Mouse (Mus musculus) heart, embryonic 16.5 days (tissue): ENCODE results near the gene Gspt1. TPM values are rescaled to one million over a fixed set of nuclear protein-coding genes. Genes with fewer than 3 reads are reported as not detected.

Experiments
- ATAC-seq: fragments of 200-750 bp; cut with Nextera tagmentation; replicated peaks from 2 replicates; pipeline ENCODE4 v1.8.0; 2017; ENCODE audit warnings: moderate number of reproducible peaks; ENCODE audit not compliant: insufficient read depth, low FRiP score; ENCODE audit errors: extremely low read depth
- H3K27ac ChIP-seq: fragments of 300-500 bp; sonication (generic); 2 replicates; pipeline ENCODE4 v1.5.1; 2014; ENCODE audit warnings: mild to moderate bottlenecking, low read length, control low read depth, moderate library complexity
- H3K27me3 ChIP-seq: fragments of 300-500 bp; sonication (generic); 2 replicates; pipeline ENCODE4 v1.6.1; 2014; ENCODE audit warnings: low read length, mixed read lengths; ENCODE audit not compliant: control insufficient read depth, insufficient read depth
- H3K36me3 ChIP-seq: fragments of 300-500 bp; sonication (generic); 2 replicates; pipeline ENCODE4 v1.6.1; 2014; ENCODE audit not compliant: control insufficient read depth, insufficient read depth
- H3K4me1 ChIP-seq: fragments of 300-500 bp; sonication (generic); 2 replicates; pipeline ENCODE4 v1.6.1; 2014; ENCODE audit warnings: low read length, mixed read lengths; ENCODE audit not compliant: control insufficient read depth, insufficient read depth
- H3K4me2 ChIP-seq: fragments of 300-500 bp; sonication (generic); 2 replicates; pipeline ENCODE4 v1.6.1; 2014; ENCODE audit warnings: low read depth, mild to moderate bottlenecking, control low read depth, low read length
- H3K4me3 ChIP-seq: fragments of 300-500 bp; sonication (generic); 2 replicates; pipeline ENCODE4 v1.5.1; 2014; ENCODE audit warnings: mild to moderate bottlenecking, control low read depth, low read length
- H3K9ac ChIP-seq: fragments of 300-500 bp; sonication (generic); 2 replicates; pipeline ENCODE4 v1.6.1; 2014; ENCODE audit warnings: low read length, control low read depth
- H3K9me3 ChIP-seq: fragments of 300-500 bp; sonication (generic); replicated peaks from 2 replicates; pipeline ENCODE4 v1.6.1; 2016; ENCODE audit warnings: low read length; ENCODE audit not compliant: control insufficient read depth
- WGBS: fragments of 180-500 bp; shearing (Covaris S2); extraction: QIAGEN DNeasy Blood & Tissue Kit; methylation state at CpG from one replicate; pipeline ENCODE4 v1.1.7; 2014; 5-methylcytosine and 5-hydroxymethylcytosine counted together
- polyA plus RNA-seq: library from polyadenylated mRNA; unstranded; fragments of >200 nt; fragmentation: Nextera tagmentation; extraction: Ambion mirVana; gene quantifications from 2 replicates; pipeline ENCODE4 v1.2.1, GENCODE M21; 2015

Gene Gspt1
- polyA plus RNA-seq, 1 experiment from 2014 or later = 42.6 TPM

DNA sequence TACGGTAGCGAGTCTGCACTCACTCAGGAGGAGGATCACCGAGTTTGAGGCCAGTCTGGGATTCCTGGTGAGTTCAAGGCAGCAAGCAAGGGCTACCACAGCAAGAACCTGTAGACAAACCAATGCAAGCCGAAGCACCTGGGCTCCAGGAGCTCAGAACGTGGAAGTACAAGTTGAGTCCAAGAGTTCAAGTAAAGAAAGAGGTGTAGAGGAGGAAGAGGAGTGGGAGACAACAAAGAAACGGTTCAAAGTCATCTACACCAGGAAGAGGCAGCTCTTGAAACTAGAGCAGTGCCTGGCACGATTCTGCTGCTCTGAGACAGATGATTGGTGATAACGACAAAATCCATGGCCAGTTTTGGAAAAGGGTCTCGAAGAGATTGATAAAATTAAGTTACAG lies 8.4 kb downstream of the Gspt1 start:
- no peak for ATAC-seq

GRCm38 (mm10) chr16:11242401-11242800 lies 11.7 kb downstream of the Gspt1 start:
- 73% methylated on average over 1 of the region's 1 CpGs for WGBS
- ATAC-seq = no peak

More for the DNA sequence above, 8.4 kb downstream of the Gspt1 start:
- H3K4me2 ChIP-seq = no peak overlapping the region
- peaks cover 9% of the 10 kb centered on the region for H3K4me1 ChIP-seq
- no peaks in the 10 kb centered on the region for H3K36me3 ChIP-seq
- H3K9ac ChIP-seq = no peak overlapping the region
- no peak overlapping the region for H3K4me3 ChIP-seq
- H3K27me3 ChIP-seq = no peaks in the 10 kb centered on the region
- no peaks in the 10 kb centered on the region for H3K9me3 ChIP-seq
- H3K27ac ChIP-seq = no peak overlapping the region
- WGBS = 66% methylated on average over 9 of the region's 9 CpGs

DNA sequence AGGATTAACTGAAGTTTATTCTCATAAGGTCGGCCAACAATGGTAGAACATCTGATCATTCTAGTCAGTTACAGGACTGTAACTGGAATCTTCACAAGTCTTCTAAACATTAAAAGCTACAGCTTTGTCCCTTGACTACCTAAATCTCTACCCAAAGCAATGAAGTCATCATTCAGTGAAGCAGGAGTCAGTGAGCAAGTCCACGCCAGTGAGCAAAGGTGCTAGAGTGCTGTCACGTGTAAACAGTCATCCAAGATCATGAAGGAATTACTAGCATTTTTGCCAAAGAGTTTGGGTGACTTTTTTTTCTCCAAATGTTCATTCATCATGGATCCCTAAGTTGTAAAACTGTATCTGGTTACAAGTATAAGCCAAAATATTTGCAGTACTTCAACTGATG lies 36.3 kb downstream of the Gspt1 start:
- WGBS = 81% methylated on average over 3 of the region's 3 CpGs
- Histone ChIP-seq H3K36me3 (peaks cover 25% of the 10 kb centered on the region), H3K27me3 (no peaks in the 10 kb centered on the region)

More at GRCm38 (mm10) chr16:11242401-11242800, 11.7 kb downstream of the Gspt1 start:
- peaks cover 2% of the 10 kb centered on the region; the same call in 1 of the 2 replicates for H3K4me1 ChIP-seq
- no peak overlapping the region for H3K27ac ChIP-seq
- no peak overlapping the region for H3K4me2 ChIP-seq
- H3K27me3 ChIP-seq = no peaks in the 10 kb centered on the region
- no peak overlapping the region for H3K9ac ChIP-seq
- peaks cover 9% of the 10 kb centered on the region; the same call in 1 of the 2 replicates for H3K36me3 ChIP-seq
- no peaks in the 10 kb centered on the region for H3K9me3 ChIP-seq
- no peak overlapping the region for H3K4me3 ChIP-seq

DNA sequence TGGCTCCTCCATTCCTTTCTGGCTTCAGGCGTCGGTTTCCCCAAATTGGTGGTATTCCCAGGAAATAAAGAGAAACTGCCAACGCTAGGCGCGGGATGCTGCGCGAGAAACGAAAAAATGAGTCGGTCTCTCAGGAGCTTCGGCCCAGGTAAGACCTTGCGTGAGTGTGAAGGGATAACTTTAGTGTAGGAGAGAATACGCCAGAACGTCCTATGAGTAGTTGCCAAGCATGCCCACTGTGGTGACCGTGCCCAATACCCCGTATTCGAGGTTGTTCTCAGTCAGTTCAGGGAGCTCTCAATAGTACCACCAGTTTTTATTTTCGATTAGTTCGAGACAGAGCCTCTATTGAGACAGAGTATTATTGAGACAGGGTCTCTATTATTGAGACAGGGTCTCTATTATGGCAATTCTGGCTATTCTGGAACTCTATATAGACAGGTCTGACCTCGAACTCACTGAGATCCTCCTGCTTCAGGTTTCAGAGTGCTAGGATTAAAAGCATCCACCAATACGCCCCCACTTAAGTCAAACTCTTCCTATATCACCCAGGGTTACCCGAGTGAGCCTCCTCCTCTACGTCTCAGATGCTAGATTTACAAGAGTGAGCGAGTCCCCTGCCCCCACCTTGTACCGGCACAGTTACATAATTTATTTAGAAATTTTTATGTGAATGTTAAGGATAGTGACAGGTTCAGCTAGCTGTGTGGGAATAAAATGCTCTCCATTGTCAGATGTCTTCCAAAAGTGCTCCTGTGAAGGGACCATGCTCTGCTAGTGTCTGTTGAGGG lies 50.3 kb downstream of the Gspt1 start:
- Histone ChIP-seq H3K9ac (peak overlapping the region; percentile 89), H3K4me2 (peak overlapping the region; percentile 96), H3K27me3 (no peaks in the 10 kb centered on the region), H3K27ac (peak overlapping the region; percentile 62), H3K4me1 (peaks cover 21% of the 10 kb centered on the region), H3K4me3 (peak overlapping the region; percentile 92), H3K36me3 (peaks cover 28% of the 10 kb centered on the region), H3K9me3 (no peaks in the 10 kb centered on the region)
- WGBS = 4% methylated on average over 24 of the region's 24 CpGs
- no peak for ATAC-seq

More for the DNA sequence above, 36.3 kb downstream of the Gspt1 start:
- Histone ChIP-seq H3K9ac (no peak overlapping the region), H3K4me3 (no peak overlapping the region), H3K4me2 (no peak overlapping the region), H3K4me1 (no peaks in the 10 kb centered on the region), H3K27ac (no peak overlapping the region), H3K9me3 (no peaks in the 10 kb centered on the region)
- no peak for ATAC-seq

GRCm38 (mm10) chr16:11202571-11203554 lies 51.3 kb downstream of the Gspt1 start, which contains the start of gene Rsl1d1:
Gene Rsl1d1, minus strand, starts transcription at chr16:11203331.
- Histone ChIP-seq H3K27me3 (no peaks in the 10 kb centered on the region), H3K9me3 (no peaks in the 10 kb centered on the region), H3K4me2 (peak within 1 kb of the TSS; percentile 96), H3K27ac (peak within 1 kb of the TSS; percentile 80), H3K9ac (peak within 1 kb of the TSS; percentile 89), H3K4me3 (peak within 1 kb of the TSS; percentile 92), H3K36me3 (peaks cover 33% of the 10 kb centered on the region), H3K4me1 (peaks cover 21% of the 10 kb centered on the region)
- ATAC-seq = peak; percentile 99
- under 1% methylated on average over 68 of the region's 68 CpGs for WGBS

DNA sequence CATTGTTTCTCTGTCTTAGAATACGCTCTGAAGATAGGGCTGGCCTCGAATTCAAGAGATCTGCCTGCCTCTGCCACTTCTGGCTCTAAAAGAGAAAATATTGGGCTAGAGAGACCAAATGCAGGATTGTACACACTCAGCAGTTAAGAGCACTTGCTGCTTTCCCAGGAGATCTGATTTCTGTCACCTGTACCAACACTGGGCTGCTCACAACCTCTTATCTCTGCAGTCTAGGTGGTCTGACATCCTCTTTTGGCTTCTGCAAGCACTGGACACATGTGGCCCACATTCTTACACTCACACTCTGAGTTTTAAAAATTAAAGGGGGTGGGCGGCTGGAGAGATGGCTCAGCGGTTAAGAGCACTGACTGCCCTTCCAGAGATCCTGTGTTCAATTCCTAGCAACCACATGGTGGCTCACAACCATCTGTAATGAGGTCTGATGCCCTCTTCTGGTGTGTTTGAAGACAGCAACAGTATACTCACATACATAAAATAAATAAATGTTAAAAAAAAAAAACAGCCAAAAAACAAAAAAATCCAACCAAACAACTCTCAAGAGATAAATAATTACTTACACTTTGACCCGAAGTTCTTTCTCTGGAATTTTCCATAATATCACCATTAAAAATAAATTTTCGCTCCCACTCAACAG lies 52.3 kb downstream of the Gspt1 start:
- WGBS = 64% methylated on average over 6 of the region's 6 CpGs
- peaks cover 21% of the 10 kb centered on the region for H3K4me1 ChIP-seq
- peak overlapping the region; percentile 89 for H3K9ac ChIP-seq
- no peaks in the 10 kb centered on the region for H3K27me3 ChIP-seq
- H3K36me3 ChIP-seq = peaks cover 37% of the 10 kb centered on the region
- H3K4me3 ChIP-seq = peak overlapping the region; percentile 92
- no peaks in the 10 kb centered on the region for H3K9me3 ChIP-seq
- H3K27ac ChIP-seq = no peak overlapping the region
- no peak for ATAC-seq
- H3K4me2 ChIP-seq = peak overlapping the region; percentile 96

DNA sequence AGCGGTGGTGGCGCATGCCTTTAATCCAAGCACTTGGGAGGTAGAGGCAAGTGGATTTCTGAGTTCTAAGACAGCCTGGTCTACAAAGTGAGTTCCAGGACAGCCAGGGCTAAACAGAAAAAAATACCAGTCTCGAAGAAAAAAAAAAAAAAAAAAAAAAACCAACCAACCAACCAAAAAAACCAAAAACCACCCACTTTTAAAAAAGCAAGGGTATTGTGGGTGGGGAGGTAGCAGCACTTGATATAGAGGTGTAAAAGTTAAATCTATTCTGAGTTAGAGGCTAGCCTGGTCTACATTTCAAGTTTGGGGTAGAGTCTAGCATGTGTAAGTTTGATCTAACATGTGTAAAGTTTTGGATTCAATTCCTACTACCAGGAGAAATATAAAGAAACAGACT lies 53.9 kb downstream of the Gspt1 start:
- no peak overlapping the region for H3K4me2 ChIP-seq
- no peak overlapping the region for H3K4me3 ChIP-seq
- peaks cover 52% of the 10 kb centered on the region for H3K36me3 ChIP-seq
- H3K27ac ChIP-seq = no peak overlapping the region
- H3K9me3 ChIP-seq = no peaks in the 10 kb centered on the region
- no peak overlapping the region for H3K9ac ChIP-seq
- no peak for ATAC-seq
- H3K27me3 ChIP-seq = no peaks in the 10 kb centered on the region
- peaks cover 21% of the 10 kb centered on the region for H3K4me1 ChIP-seq
- 89% methylated on average over 3 of the region's 3 CpGs for WGBS

GRCm38 (mm10) chr16:11198467-11198866 lies 55.7 kb downstream of the Gspt1 start:
- WGBS = 73% methylated on average over 2 of the region's 2 CpGs
- H3K9ac ChIP-seq = no peak overlapping the region
- peaks cover 7% of the 10 kb centered on the region for H3K4me1 ChIP-seq
- H3K27me3 ChIP-seq = no peaks in the 10 kb centered on the region
- H3K4me2 ChIP-seq = no peak overlapping the region
- H3K9me3 ChIP-seq = no peaks in the 10 kb centered on the region
- H3K4me3 ChIP-seq = no peak overlapping the region
- no peak for ATAC-seq
- H3K36me3 ChIP-seq = peaks cover 70% of the 10 kb centered on the region
- H3K27ac ChIP-seq = no peak overlapping the region
